Mouse (Mus musculus) neural tube, embryonic 12.5 days (tissue): Measurements from ENCODE around the gene Unk. TPM values are rescaled to one million over a fixed set of nuclear protein-coding genes. Genes with fewer than 3 reads are reported as not detected.

ENCODE experiments used
- ATAC-seq: fragments of 200-750 bp; cut with Nextera tagmentation; 2 replicates; pipeline ENCODE4 v1.8.0; 2017; ENCODE audit warnings: low read depth, mild to moderate bottlenecking, moderate TSS enrichment, moderate library complexity; ENCODE audit not compliant: low FRiP score
- H3K27ac ChIP-seq: fragments of 300-500 bp; sonication (generic); 2 replicates; pipeline ENCODE4 v1.5.1; 2016
- H3K27me3 ChIP-seq: fragments of 300-500 bp; sonication (generic); replicated peaks from 2 replicates; pipeline ENCODE4 v1.6.1; 2016; ENCODE audit warnings: mild to moderate bottlenecking
- H3K36me3 ChIP-seq: fragments of 300-500 bp; sonication (generic); 2 replicates; pipeline ENCODE4 v1.6.1; 2016; ENCODE audit warnings: mild to moderate bottlenecking
- H3K4me1 ChIP-seq: fragments of 300-500 bp; sonication (generic); 2 replicates; pipeline ENCODE4 v1.6.1; 2016
- H3K4me2 ChIP-seq: fragments of 300-500 bp; sonication (generic); replicated peaks from 2 replicates; pipeline ENCODE4 v1.6.1; 2016; ENCODE audit warnings: mild to moderate bottlenecking
- H3K4me3 ChIP-seq: fragments of 300-500 bp; sonication (generic); 2 replicates; pipeline ENCODE4 v1.5.1; 2016
- H3K9ac ChIP-seq: fragments of 300-500 bp; sonication (generic); 2 replicates; pipeline ENCODE4 v1.6.1; 2016; ENCODE audit warnings: mild to moderate bottlenecking
- H3K9me3 ChIP-seq: fragments of 300-500 bp; sonication (generic); 2 replicates; pipeline ENCODE4 v1.6.1; 2016; ENCODE audit warnings: mild to moderate bottlenecking
- WGBS: fragments of 180-500 bp; shearing (Covaris S2); methylation state at CpG from one replicate; pipeline ENCODE4 v1.1.7; 2016; 5-methylcytosine and 5-hydroxymethylcytosine counted together
- polyA plus RNA-seq: library from polyadenylated mRNA; unstranded; fragments of >200 nt; fragmentation: Nextera tagmentation; extraction: Ambion mirVana; gene quantifications from 2 replicates; pipeline ENCODE4 v1.2.1, GENCODE M21; 2016

Unk gene
- polyA plus RNA-seq, 1 experiment from 2014 or later = 47.9 TPM

DNA sequence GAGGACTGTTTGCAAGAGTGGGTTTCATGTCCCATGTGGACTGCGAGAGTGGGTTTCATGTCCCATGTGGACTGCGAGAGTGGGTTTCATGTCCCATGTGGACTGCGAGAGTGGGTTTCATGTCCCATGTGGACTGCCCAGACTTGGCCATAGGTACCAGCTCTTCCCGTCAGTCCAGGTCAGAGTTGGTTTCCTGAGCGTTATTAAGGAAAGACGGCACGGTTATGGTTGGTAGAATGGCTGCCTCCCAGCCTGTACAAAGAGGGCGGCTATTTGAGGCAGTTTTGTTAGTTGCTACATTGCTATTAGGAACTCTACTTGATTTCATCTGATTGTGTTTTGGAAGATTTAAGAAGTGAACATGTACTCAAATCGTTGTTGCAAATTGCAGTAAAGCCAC, 7.7 kb downstream of the Unk start:
- H3K9ac ChIP-seq = no peak overlapping the region
- H3K27me3 ChIP-seq = no peaks in the 10 kb centered on the region
- no peaks in the 10 kb centered on the region for H3K9me3 ChIP-seq
- H3K36me3 ChIP-seq = peaks cover 29% of the 10 kb centered on the region
- no peak for ATAC-seq
- H3K4me2 ChIP-seq = no peak overlapping the region
- 95% methylated on average over 9 of the region's 9 CpGs for WGBS
- H3K4me3 ChIP-seq = no peak overlapping the region
- 0 out of 2 replicates have a peak, but pooled peaks cover under 1% of the 10 kb centered on the region for H3K4me1 ChIP-seq
- H3K27ac ChIP-seq = no peak overlapping the region

DNA sequence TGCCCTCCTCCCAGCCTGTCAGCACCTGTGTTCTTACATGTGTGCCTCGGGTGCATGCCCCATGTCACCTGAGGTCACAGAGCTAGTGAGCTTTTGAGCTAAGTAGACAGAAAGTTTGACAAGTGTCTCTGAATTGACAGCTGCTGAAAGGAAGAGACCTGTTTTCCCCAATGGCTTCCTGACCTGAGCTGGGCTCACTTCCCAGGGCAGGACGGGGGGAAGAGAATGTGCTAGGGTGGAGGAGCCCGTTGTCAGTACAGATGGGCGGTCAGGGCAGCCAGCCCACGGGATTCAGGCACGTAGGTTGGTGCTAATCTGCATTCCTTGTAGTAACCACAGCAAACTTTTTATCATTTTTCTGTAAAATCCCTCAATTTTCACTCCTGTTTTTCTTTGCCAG, 10.5 kb downstream of the Unk start:
- no peak for ATAC-seq
- Histone ChIP-seq H3K36me3 (peaks cover 39% of the 10 kb centered on the region), H3K9ac (no peak overlapping the region), H3K4me1 (no peaks in the 10 kb centered on the region), H3K27ac (no peak overlapping the region), H3K9me3 (no peaks in the 10 kb centered on the region), H3K27me3 (no peaks in the 10 kb centered on the region), H3K4me2 (no peak overlapping the region), H3K4me3 (no peak overlapping the region)
- 98% methylated on average over 6 of the region's 6 CpGs for WGBS

DNA sequence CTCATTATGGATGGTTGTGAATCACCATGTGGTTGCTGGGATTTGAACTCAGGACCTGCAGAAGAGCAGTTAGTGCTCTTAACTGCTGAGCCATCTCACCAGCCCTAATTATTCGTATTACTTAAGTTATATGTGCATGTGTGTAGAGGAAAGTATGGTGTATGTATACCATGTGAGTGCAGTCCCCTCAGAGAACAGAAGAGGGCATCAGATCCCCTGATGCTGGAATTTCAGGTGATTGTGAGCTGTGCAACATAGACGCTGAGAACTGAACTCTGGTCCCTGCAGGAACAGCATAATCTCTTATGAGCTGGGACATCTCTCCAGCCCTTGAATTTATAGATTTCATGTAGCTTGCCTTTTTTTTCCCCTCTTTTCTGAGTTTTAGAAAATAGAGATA, 11.7 kb downstream of the Unk start:
- no peak overlapping the region for H3K9ac ChIP-seq
- H3K4me2 ChIP-seq = no peak overlapping the region
- no peak overlapping the region for H3K27ac ChIP-seq
- H3K9me3 ChIP-seq = no peaks in the 10 kb centered on the region
- H3K4me1 ChIP-seq = no peaks in the 10 kb centered on the region
- peaks cover 48% of the 10 kb centered on the region for H3K36me3 ChIP-seq
- no peaks in the 10 kb centered on the region for H3K27me3 ChIP-seq
- WGBS = 98% methylated on average over 2 of the region's 2 CpGs
- H3K4me3 ChIP-seq = no peak overlapping the region
- ATAC-seq = no peak

DNA sequence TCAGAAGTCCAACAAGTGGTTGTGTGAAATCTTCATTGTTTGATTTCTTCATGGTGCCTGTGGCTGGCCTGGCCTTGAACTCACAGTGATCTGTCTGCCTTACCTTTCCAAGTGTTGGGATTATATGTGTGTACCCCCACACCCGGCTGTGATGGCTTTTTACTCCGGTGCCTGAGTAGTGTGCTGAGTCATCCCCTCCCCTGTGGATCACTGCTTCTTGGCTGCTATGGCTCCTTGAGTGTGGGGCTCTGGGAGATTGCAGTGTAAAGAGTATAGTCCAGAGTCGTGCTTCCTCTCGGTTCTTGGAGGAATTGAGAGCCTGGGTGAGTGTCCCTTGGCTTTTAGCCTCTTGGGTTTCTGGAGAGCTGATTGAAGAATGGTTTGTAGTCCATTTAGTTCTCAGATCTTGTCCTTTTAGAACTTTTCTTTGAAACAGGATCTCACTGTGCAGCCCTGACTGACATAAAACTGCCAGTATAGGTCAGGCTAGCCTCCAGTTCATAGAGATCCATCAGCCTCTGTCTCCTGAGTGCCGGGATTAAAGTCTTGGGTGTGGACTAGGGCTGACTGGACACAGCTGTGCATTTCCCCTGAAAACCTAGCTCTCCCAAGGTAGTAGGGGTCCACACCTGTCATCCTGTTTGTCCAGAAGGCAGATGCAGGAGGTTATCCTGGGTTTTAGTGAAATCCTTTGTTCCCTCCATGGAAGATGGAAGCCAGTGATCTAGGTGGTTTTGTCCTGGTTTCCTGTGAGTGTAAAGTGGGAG, 12.4 kb downstream of the Unk start:
- 91% methylated on average over 5 of the region's 5 CpGs for WGBS
- Histone ChIP-seq H3K4me1 (no peaks in the 10 kb centered on the region), H3K4me3 (no peak overlapping the region), H3K27me3 (no peaks in the 10 kb centered on the region), H3K27ac (no peak overlapping the region), H3K36me3 (peaks cover 55% of the 10 kb centered on the region), H3K9ac (no peak overlapping the region), H3K4me2 (no peak overlapping the region), H3K9me3 (no peaks in the 10 kb centered on the region)
- no peak for ATAC-seq

DNA sequence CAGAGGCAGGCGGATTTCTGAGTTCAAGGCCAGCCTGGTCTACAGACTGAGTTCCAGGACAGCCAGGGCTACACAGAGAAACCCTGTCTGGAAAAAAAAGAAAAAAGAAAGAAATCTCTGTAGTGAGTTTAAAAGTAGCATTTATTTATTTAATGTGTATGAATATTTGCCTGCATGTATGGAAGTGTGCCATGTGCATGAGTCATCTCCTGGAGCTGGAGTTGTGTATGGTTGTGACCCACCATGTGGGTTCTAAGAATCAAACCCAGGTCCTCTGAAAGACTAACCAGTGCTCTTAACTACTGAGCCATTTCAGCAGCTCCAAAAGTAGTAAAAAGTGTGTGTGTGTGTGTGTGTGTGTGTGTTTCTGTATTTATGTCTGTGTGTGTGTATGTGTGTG, 13.2 kb downstream of the Unk start:
- Histone ChIP-seq H3K4me3 (no peak overlapping the region), H3K36me3 (peaks cover 61% of the 10 kb centered on the region), H3K4me1 (no peaks in the 10 kb centered on the region), H3K27ac (no peak overlapping the region), H3K4me2 (no peak overlapping the region), H3K9me3 (no peaks in the 10 kb centered on the region), H3K27me3 (no peaks in the 10 kb centered on the region), H3K9ac (no peak overlapping the region)
- no peak for ATAC-seq
- 92% methylated on average over 1 of the region's 1 CpGs for WGBS

DNA sequence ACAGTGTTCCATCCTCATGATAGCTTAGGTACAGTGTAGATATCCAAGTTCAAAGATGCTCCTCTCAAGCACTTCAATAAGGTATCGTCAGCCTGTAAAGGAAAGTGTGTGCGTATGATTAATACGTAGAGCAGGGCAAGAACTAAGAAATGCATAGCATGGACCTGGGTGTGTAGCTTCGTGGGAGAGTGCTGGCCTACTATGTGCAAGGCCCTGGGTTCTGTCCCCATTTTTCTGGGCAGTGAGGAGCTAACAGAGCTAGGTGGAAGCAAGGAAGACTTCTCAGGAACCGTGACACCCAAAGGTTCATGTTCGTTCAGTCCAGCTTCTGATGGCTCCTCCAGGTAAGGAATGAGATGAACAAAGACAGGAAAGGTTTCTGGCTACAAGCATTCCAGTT, 15.1 kb downstream of the Unk start:
- H3K9me3 ChIP-seq = no peaks in the 10 kb centered on the region
- H3K4me3 ChIP-seq = no peak overlapping the region
- H3K9ac ChIP-seq = no peak overlapping the region
- WGBS = 95% methylated on average over 6 of the region's 6 CpGs
- H3K36me3 ChIP-seq = peaks cover 66% of the 10 kb centered on the region
- H3K4me2 ChIP-seq = no peak overlapping the region
- no peak for ATAC-seq
- no peaks in the 10 kb centered on the region for H3K4me1 ChIP-seq
- H3K27ac ChIP-seq = no peak overlapping the region
- no peaks in the 10 kb centered on the region for H3K27me3 ChIP-seq

DNA sequence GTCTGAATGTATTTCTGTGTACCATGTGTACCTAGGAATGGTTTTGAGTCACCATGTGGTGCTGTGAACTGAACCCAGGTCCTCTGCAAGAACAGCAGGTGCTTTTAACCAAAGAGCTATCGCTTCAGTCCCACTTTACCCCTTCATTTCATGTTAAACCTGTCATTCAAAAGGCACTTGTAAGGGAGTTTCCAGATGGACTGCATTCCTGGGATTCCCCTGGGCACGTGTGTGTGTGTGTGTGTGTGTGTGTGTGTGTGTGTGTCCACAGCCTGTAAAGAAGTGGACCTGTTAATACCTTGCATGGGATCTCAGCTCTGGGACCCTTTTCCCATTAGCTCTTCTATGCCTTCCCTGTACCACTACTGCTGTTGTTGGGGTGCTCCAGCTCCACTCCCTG, 19.5 kb downstream of the Unk start:
- Histone ChIP-seq H3K9ac (no peak overlapping the region), H3K4me1 (no peaks in the 10 kb centered on the region), H3K9me3 (no peaks in the 10 kb centered on the region), H3K27ac (no peak overlapping the region), H3K4me3 (no peak overlapping the region), H3K36me3 (peaks cover 91% of the 10 kb centered on the region), H3K4me2 (no peak overlapping the region), H3K27me3 (no peaks in the 10 kb centered on the region)
- no peak for ATAC-seq
- 90% methylated on average over 2 of the region's 2 CpGs for WGBS

DNA sequence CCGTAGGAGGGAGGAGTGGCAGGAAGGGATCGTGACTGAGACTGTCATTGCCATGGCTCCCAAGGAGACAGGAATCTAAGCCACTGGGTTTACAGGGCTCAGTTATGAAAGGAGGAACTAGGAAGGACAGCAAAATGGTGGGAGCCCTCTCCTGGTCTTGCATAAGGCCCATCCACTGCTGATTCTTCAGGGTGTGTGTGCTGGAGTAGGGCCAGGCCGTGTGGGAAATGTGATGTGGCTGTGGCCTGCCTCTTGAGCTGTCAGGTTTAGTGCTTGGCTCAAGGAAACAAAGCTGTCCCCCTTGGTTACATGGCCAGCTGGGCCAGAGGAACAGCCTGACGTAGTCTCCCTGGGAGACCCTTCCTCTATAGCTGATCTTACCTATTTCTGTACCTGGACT, 20.1 kb downstream of the Unk start:
- Histone ChIP-seq H3K27ac (no peak overlapping the region), H3K4me2 (no peak overlapping the region), H3K9me3 (no peaks in the 10 kb centered on the region), H3K4me1 (no peaks in the 10 kb centered on the region), H3K27me3 (no peaks in the 10 kb centered on the region), H3K4me3 (no peak overlapping the region), H3K9ac (no peak overlapping the region), H3K36me3 (peaks cover 96% of the 10 kb centered on the region)
- WGBS = 90% methylated on average over 4 of the region's 4 CpGs
- no peak for ATAC-seq

DNA sequence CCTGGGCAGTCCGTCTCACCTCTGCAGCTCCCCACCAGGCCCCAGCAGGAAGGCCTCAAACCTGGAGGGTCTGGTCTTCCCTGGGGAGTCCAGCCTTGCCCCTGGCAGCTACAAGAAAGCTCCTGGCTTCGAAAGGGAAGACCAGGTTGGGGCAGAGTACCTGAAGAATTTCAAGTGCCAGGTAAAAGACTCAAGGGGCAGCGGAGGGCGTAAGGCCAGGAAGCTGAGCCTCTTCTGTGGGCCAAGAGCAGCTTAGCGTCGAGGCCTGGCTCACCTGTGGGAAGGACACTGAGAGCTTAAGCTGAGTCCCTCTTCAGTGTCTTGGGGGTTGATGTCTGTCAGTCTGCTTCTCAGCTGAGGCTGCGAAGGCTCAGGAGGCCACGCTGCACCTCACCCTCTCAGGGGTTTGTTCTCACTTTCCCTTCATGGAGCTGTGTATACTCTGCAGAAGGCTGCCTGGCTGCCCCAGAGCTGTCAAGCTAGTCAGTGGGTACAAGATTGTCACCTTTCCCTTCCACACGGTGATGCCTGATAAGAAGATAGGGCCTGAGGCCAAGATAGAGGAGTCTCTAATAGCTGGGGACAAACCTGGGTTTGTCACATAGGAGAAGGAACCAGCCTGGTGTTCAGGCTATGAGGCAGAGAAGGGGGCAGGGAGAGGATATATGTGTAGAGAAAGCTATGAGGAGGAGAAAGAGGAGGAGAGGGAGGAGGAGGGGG, 23.5 kb downstream of the Unk start:
- Histone ChIP-seq H3K4me2 (no peak overlapping the region), H3K27me3 (no peaks in the 10 kb centered on the region), H3K36me3 (peaks cover 99% of the 10 kb centered on the region), H3K4me1 (no peaks in the 10 kb centered on the region), H3K27ac (no peak overlapping the region), H3K4me3 (no peak overlapping the region), H3K9me3 (no peaks in the 10 kb centered on the region), H3K9ac (no peak overlapping the region)
- 93% methylated on average over 9 of the region's 9 CpGs for WGBS
- ATAC-seq = no peak

DNA sequence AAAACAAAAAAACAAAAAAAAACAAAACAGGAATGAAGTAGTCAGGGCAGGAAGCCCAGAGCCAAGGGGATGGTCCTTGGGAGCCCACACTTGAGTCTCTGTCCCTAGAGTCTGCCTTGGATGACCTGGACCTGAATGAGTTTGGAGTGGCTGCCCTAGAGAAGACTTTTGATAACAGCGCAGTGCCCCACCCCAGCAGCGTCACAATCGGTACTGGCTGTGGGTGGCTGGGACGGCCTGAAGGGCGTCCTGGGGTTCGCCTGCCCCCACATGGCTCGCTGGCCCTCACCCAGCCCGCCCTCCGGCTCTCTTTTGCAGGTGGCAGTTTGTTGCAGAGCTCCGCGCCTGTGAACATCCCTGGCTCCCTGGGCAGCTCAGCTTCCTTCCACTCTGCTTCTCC, 25.8 kb downstream of the Unk start:
- WGBS = 93% methylated on average over 11 of the region's 11 CpGs
- H3K9ac ChIP-seq = no peak overlapping the region
- ATAC-seq = no peak
- H3K4me1 ChIP-seq = no peaks in the 10 kb centered on the region
- no peaks in the 10 kb centered on the region for H3K9me3 ChIP-seq
- H3K4me2 ChIP-seq = no peak overlapping the region
- no peak overlapping the region for H3K27ac ChIP-seq
- peaks cover 99% of the 10 kb centered on the region for H3K36me3 ChIP-seq
- H3K27me3 ChIP-seq = no peaks in the 10 kb centered on the region
- H3K4me3 ChIP-seq = no peak overlapping the region

DNA sequence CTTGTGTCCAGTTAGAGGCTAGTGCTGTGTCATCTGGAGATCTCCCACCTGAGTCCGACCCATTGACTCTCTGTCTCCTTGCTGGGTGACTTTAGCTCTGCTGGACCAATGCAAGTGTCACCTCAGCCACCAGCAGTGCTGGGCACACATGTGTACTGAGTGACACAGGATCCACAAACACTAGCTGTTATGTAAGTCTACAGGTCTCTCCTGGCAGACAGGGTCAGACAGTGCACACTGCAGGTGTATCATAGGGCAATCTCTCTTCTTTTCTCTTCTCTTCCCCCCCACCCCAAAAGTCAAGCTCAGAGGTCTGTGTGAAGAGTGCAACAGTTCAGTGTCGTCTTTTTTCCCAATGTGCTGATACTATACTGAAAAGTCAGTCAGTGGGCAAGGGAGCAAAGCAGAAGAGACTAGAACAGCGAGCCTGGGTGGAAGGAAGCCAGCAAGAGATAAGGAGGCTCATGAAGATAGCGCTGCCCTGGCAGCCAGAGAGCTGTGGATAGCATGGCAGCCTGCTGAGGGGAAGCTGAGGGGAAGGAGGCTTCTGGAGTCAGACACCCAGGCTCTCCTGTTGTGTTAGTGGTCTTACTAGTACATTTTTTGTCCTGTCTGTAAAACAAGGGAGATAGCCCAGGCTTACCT, 27.2 kb downstream of the Unk start:
- no peak overlapping the region for H3K27ac ChIP-seq
- no peak overlapping the region for H3K4me3 ChIP-seq
- H3K4me1 ChIP-seq = no peaks in the 10 kb centered on the region
- H3K36me3 ChIP-seq = peaks cover 98% of the 10 kb centered on the region
- ATAC-seq = no peak
- no peaks in the 10 kb centered on the region for H3K27me3 ChIP-seq
- 93% methylated on average over 4 of the region's 4 CpGs for WGBS
- H3K9ac ChIP-seq = no peak overlapping the region
- H3K9me3 ChIP-seq = no peaks in the 10 kb centered on the region
- H3K4me2 ChIP-seq = no peak overlapping the region

DNA sequence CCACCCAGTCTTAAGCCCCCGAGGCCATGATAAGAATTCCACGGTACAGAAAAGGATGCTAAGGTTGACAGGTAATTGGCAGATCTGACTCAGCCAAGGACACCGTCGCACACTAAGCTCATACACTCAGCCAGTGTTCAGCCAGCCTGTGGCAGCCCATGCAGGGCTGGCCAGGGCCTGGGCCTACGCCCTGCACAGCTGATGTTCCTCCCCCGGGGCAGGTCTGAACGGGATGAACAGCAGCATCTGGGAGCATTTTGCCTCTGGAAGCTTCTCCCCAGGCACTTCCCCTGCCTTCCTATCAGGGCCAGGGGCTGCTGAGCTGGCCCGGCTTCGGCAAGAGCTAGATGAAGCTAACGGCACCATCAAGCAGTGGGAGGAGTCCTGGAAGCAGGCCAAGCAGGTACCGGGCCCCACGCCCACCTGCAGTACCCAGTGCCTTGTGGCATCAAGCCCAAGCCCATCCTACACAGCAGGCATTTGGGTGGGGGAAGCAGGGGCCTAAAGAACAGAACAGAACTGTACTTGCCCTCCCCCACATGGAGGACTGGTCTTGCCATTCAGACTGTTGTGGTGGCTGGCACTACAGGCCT, 28.0 kb downstream of the Unk start:
- Histone ChIP-seq H3K4me3 (no peak overlapping the region), H3K27ac (no peak overlapping the region), H3K4me1 (no peaks in the 10 kb centered on the region), H3K4me2 (no peak overlapping the region), H3K9me3 (no peaks in the 10 kb centered on the region), H3K27me3 (no peaks in the 10 kb centered on the region), H3K36me3 (peaks cover 95% of the 10 kb centered on the region), H3K9ac (no peak overlapping the region)
- no peak for ATAC-seq
- 90% methylated on average over 12 of the region's 12 CpGs for WGBS
